Mouse (Mus musculus): ENCODE measurements around the gene Polr2c.
"Not testable (repeated sequence)": the region's sequence is repeated elsewhere in the genome, so short reads cannot be mapped to it uniquely, and the experiment has no call there.

The Polr2c gene

GRCm38 (mm10) chr8:94837662-94838574 is 19.3 kb upstream of the Polr2c start, which contains the start of the genes Coq9 and Ciapin1:
Coq9 (plus strand) TSS chr8:94838321.
Ciapin1 (minus strand) TSS chr8:94838358.
- in situ Hi-C loops (cut with MboI; ENCODE audit: unreplicated experiment in 2 of 2): no loop called here

- in situ Hi-C loops (cut with MboI; ENCODE audit: unreplicated experiment in 2 of 2): no loop called here
Measured at GRCm38 (mm10) chr8:94838600-94838999, 18.6 kb upstream of the Polr2c start.

GRCm38 (mm10) chr8:94841183-94841582 is 16.1 kb upstream of the Polr2c start:
- in situ Hi-C loops (cut with MboI; ENCODE audit: unreplicated experiment in 2 of 2): no loop called here

DNA sequence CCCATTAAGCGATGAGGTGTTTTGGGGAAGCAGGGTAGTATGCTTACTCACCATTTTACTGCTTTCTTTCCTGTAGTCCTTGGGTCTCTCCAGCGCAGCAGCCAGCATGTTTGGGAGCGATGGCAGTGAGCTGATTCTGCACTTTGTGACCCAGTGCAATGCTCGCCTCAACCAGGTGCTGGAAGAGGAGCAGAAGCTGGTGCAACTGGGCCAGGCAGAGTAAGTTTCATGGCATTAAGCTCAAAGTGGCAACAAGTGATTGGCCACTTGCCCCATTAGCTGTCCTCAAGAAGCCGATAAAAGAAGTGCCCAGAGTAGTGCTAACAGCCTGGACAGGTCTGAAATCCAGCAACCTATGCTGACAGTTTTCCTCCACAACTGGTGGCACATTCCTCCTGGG is 7.2 kb upstream of the Polr2c start:
- in situ Hi-C loops (cut with MboI; ENCODE audit: unreplicated experiment in 2 of 2): no loop called here

GRCm38 (mm10) chr8:94854761-94855160 is 2.5 kb upstream of the Polr2c start:
- in situ Hi-C loops (cut with MboI; ENCODE audit: unreplicated experiment in 2 of 2): not testable (repeated sequence)

- in situ Hi-C loops (cut with MboI; ENCODE audit: unreplicated experiment in 2 of 2): no loop called here
Measured at GRCm38 (mm10) chr8:94857011-94857345, 272 bp upstream of the Polr2c start.

- in situ Hi-C loops (cut with MboI; ENCODE audit: unreplicated experiment in 2 of 2): no loop called here
Measured at GRCm38 (mm10) chr8:94861352-94861910, 4.2 kb downstream of the Polr2c start.

GRCm38 (mm10) chr8:94862487-94863220 is 5.4 kb downstream of the Polr2c start:
- in situ Hi-C loops (cut with MboI; ENCODE audit: unreplicated experiment in 2 of 2): no loop called here

DNA sequence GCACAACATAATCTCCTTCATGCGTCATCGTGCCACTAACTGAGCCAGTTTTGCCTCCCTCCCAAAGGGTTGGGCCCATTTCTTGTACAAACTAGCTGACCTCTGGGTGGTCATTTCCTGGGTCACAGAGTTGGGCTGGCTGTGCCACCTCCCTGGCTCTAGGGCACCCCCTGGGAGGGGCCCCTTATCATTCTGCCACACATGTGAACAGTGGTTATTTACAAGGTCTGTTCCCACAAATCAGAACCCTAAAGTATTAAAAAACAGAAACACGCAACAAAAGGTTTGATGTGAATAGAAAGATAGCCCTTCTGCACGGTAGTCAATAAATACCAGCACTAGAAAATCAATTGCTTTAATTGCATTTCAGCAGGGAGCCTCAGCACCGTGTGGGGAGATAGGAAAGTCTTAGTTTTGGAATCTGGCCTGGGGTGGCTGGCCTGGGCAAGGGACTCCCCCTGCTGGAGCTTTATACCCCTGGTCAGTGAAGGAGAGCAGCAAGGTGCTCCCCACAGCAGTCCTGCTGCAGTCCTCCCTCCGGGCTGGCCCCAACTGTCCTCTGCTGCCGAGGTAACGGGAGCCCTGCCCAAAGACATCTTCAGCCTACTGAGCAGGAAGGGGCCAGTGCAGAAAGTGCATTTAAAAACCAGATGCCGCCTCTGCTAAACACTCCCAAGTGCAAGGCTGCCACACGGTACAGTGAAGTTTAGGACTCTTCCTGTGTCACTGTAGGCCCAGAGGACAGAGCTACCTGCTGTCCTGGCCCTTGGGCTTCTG is 6.8 kb downstream of the Polr2c start:
- in situ Hi-C loops (cut with MboI; ENCODE audit: unreplicated experiment in 2 of 2): no loop called here

- in situ Hi-C loops (cut with MboI; ENCODE audit: unreplicated experiment in 2 of 2): no loop called here
Measured at GRCm38 (mm10) chr8:94865292-94865691, 8.0 kb downstream of the Polr2c start.

DNA sequence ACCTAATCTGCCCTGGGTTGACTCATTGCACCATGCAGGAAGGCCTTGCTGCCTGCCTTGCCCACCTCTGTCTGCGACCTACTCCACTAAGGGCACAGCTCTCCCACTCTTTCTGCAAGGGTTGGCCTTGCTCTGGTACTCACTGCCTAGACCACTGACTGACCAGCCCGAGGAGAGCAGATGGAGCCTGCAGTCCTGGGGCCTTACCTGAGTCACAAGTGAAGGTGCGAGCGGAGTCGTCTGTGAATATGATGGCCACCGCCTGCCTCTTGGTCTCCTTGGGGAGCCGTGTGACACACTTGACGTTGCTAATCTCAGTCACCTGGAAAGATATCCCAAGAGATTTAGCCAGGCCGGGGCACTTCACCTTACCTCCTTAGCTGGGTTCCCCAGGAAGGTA is 9.7 kb downstream of the Polr2c start:
- in situ Hi-C loops (cut with MboI; ENCODE audit: unreplicated experiment in 2 of 2): no loop called here

DNA sequence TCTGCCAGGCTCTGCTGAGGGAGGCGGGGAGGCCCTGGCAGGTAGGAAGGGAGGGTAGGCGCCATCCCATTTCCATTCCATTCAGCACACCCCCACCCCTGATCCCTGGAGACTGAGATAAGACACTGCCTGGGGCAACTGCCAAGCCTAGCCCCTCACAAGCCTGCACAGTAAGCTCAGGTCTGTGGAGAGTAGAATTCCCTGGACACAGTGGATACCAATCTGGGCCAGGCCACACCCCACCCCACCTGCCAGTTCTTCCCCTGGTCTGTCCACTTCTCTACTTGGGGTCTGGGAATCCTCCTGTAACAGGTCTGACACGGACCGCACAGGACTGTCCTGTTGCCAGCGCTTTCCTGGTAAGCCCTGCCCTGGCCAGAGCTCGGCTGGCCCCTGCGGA is 11.9 kb downstream of the Polr2c start:
- in situ Hi-C loops (cut with MboI; ENCODE audit: unreplicated experiment in 2 of 2): no loop called here

GRCm38 (mm10) chr8:94870003-94870402 is 12.8 kb downstream of the Polr2c start:
- in situ Hi-C loops (cut with MboI; ENCODE audit: unreplicated experiment in 2 of 2): loop anchor here (5.0 kb wide), 1 partner anchor 37 kb away; no protein-coding TSS in a partner anchor

- in situ Hi-C loops (cut with MboI; ENCODE audit: unreplicated experiment in 2 of 2): loop anchor here (5.0 kb wide), 1 partner anchor 37 kb away; no protein-coding TSS in a partner anchor
Measured at GRCm38 (mm10) chr8:94870474-94871107, 13.3 kb downstream of the Polr2c start.

DNA sequence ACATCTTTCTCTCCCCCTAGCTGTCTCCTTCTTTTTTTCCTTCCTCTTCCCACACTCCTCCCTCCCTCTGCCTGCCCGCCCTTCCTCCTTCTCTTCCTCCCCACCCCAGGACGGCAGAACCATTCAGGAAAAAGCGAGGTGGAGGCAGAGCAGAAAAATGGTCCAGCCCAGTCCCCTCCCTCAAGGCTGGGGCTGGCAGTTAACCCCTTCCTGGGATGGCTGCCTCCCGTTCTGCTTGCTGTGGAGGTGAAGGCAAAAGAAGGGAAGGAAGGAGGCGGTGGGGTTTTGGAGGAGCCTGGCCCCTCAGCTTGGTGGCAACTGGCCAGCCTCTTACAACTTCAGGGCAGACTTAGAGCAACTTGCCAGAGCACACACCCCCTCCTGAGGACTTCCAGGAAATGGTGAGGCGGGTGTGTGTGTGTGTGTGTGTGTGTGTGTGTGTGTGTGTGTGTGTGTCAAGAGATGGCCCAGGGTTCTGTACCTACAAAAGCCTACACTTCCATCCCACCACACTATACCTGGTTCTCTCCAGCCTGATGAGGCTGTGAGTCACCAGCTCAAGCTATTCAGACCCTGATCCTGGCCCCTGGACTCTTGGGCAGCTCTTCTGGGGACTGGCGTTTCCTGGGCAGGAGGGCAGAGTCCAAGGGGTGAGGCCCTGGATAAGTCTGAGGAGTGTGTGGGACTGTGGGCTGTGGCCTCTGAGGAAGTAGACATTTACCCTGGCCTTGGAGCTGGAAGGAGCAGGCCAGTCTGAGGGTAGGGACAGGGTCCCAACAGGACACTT is 14.1 kb downstream of the Polr2c start:
- in situ Hi-C loops (cut with MboI; ENCODE audit: unreplicated experiment in 2 of 2): loop anchor here (5.0 kb wide), 1 partner anchor 36 kb away; no protein-coding TSS in a partner anchor

- in situ Hi-C loops (cut with MboI; ENCODE audit: unreplicated experiment in 2 of 2): loop anchor here (5.0 kb wide), 1 partner anchor 35 kb away; no protein-coding TSS in a partner anchor
Measured at GRCm38 (mm10) chr8:94872156-94872555, 14.9 kb downstream of the Polr2c start.

DNA sequence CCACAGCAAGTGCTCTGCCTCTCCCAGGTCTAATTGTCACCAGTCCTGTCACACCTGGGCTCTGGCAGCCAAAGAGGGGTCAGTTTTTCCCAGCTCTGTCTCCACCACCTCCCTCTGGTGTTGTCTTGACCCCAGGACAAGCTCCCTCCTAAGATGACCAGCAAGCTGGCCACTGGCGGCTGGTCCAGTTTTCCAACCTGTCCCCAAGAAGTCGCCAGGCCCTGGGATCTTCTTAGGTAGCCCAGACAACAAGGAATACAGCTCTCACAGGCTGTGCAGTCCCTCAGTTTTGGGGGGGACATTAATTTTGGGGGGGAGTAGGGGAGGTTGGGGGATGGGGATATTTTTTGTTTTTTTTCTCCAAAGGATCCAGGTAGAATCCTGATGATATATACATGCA is 15.3 kb downstream of the Polr2c start:
- in situ Hi-C loops (cut with MboI; ENCODE audit: unreplicated experiment in 2 of 2): loop anchor here (5.0 kb wide), 1 partner anchor 35 kb away; no protein-coding TSS in a partner anchor

- in situ Hi-C loops (cut with MboI; ENCODE audit: unreplicated experiment in 2 of 2): loop anchor here (5.0 kb wide), 1 partner anchor 33 kb away; no protein-coding TSS in a partner anchor
Measured at GRCm38 (mm10) chr8:94874358-94874757, 17.1 kb downstream of the Polr2c start.

Measured in v-Abl transformed pro-B cells (cell line).